Comparison of ENCODE assay signal across 19 mouse cellular contexts in genomic region chrX:167035639-167036038, GRCm38 (mm10).
DNase-seq lines count a peak whose midpoint lies in the region; ATAC-seq and TF ChIP-seq lines count a peak whose summit lies in the region.
"Had no signal": no experiment of that assay in that cellular context is flagged by ENCODE, and none has a peak within 500 bp of the region (broad histone marks: within the 10 kb centered on the region; RNA-seq: fewer than 3 reads in every experiment).

No protein-coding gene starts in this region.

- no peaks in the 10 kb centered on the region for H3K36me3 ChIP-seq in stomach, embryonic 15.5 days
- H3K36me3 ChIP-seq in stomach, postnatal 0 days (ENCODE audit: control insufficient read depth, insufficient read depth, low read length) = no peaks in the 10 kb centered on the region
- no peaks in the 10 kb centered on the region for H3K36me3 ChIP-seq in stomach, embryonic 16.5 days (ENCODE audit: control insufficient read depth, insufficient read depth, low read length)
- H3K36me3 ChIP-seq: G1E had no signal

- H3K9ac ChIP-seq in stomach, embryonic 15.5 days = no peak overlapping the region
- H3K9ac ChIP-seq in stomach, postnatal 0 days (ENCODE audit: low read length) = no peak overlapping the region
- H3K9ac ChIP-seq in stomach, embryonic 16.5 days (ENCODE audit: low read length) = no peak overlapping the region

- no peaks in the 10 kb centered on the region for H3K27me3 ChIP-seq in stomach, embryonic 15.5 days (replicated peaks)
- no peaks in the 10 kb centered on the region for H3K27me3 ChIP-seq in stomach, postnatal 0 days (ENCODE audit: control insufficient read depth, insufficient read depth, low read length)
- peaks cover 2% of the 10 kb centered on the region; the same call in 1 of the 2 replicates for H3K27me3 ChIP-seq in stomach, embryonic 16.5 days (ENCODE audit: control insufficient read depth, insufficient read depth, low read length)
- H3K27me3 ChIP-seq: CH12.LX, Patski had no signal

- ATAC-seq in stomach, embryonic 15.5 days (ENCODE audit: insufficient read depth, low FRiP score, low read depth) = peak; percentile 71
- ATAC-seq in stomach, postnatal 0 days (ENCODE audit: low FRiP score, low TSS enrichment) = no peak
- ATAC-seq in stomach, embryonic 16.5 days (ENCODE audit: insufficient read depth, low FRiP score) = peak; percentile 51; the same call in 1 of the 2 replicates
- ATAC-seq: Patski had no signal

- H3K27ac ChIP-seq in layer of hippocampus, adult 2 months = peak overlapping the region; percentile 39; the same call in 1 of the 2 replicates
- H3K27ac ChIP-seq in stomach, embryonic 15.5 days = no peak overlapping the region
- no peak overlapping the region for H3K27ac ChIP-seq in stomach, postnatal 0 days (replicated peaks)
- no peak overlapping the region for H3K27ac ChIP-seq in stomach, embryonic 16.5 days (ENCODE audit: low read length)

- TF ChIP-seq CTCF in layer of hippocampus, adult 2 months (conservative IDR thresholded peaks at IDR 0.05) = no peak
- no peak for TF ChIP-seq CTCF in stomach, postnatal 0 days (IDR thresholded peaks at IDR 0.05; ENCODE audit: low read depth)

- H3K4me1 ChIP-seq in stomach, embryonic 15.5 days = no peaks in the 10 kb centered on the region
- H3K4me1 ChIP-seq in stomach, postnatal 0 days (replicated peaks; ENCODE audit: control insufficient read depth, insufficient read depth) = no peaks in the 10 kb centered on the region
- no peaks in the 10 kb centered on the region for H3K4me1 ChIP-seq in stomach, embryonic 16.5 days (ENCODE audit: control insufficient read depth, insufficient read depth, low read length)

- no peaks in the 10 kb centered on the region for H3K9me3 ChIP-seq in stomach, embryonic 15.5 days
- no peaks in the 10 kb centered on the region for H3K9me3 ChIP-seq in stomach, postnatal 0 days (ENCODE audit: control insufficient read depth, low read length)
- no peaks in the 10 kb centered on the region for H3K9me3 ChIP-seq in stomach, embryonic 16.5 days (replicated peaks; ENCODE audit: control insufficient read depth, low read length)
- H3K9me3 ChIP-seq: G1E had no signal

- no peak overlapping the region for H3K4me3 ChIP-seq in layer of hippocampus, adult 2 months
- H3K4me3 ChIP-seq in stomach, embryonic 15.5 days (replicated peaks) = no peak overlapping the region
- H3K4me3 ChIP-seq in stomach, postnatal 0 days (ENCODE audit: low read depth, low read length) = no peak overlapping the region
- no peak overlapping the region for H3K4me3 ChIP-seq in stomach, embryonic 16.5 days (replicated peaks; ENCODE audit: low read length)

- no peak for DNase-seq in layer of hippocampus, adult 2 months (ENCODE audit: low spot score in 2 of 2)
- no peak for DNase-seq in layer of hippocampus, postnatal 25 days (ENCODE audit: extremely low spot score in 1 of 2, low spot score in 1 of 2)
- no peak for DNase-seq in stomach, postnatal 0 days (ENCODE audit: low spot score)
- no peak for DNase-seq in adrenal gland, postnatal 10 days
- DNase-seq: adrenal gland, adult 2 months; adrenal gland, adult 8-10 months; adrenal gland, postnatal 14 days; adrenal gland, postnatal 25 days; adrenal gland, postnatal 36 days; B cell, adult 2 months; cerebellum, adult 11 months; cerebellum, adult 11-12 months; cerebellum, adult 18-20 months; cerebellum, adult 2 months had no signal

- TF ChIP-seq EP300 in stomach, postnatal 0 days (optimal IDR thresholded peaks at IDR 0.05) = no peak

- no peak overlapping the region for H3K4me2 ChIP-seq in stomach, embryonic 15.5 days
- H3K4me2 ChIP-seq in stomach, postnatal 0 days (replicated peaks; ENCODE audit: low read depth) = no peak overlapping the region
- no peak overlapping the region for H3K4me2 ChIP-seq in stomach, embryonic 16.5 days (ENCODE audit: low read depth, low read length)
